Mouse (Mus musculus): ENCODE data around the gene Rnf207.

Rnf207 gene

GRCm38 (mm10) chr4:152328691-152329090 is 9.9 kb upstream of the Rnf207 start:
- DNase-seq (ENCODE audit: low spot score): no peak

DNA sequence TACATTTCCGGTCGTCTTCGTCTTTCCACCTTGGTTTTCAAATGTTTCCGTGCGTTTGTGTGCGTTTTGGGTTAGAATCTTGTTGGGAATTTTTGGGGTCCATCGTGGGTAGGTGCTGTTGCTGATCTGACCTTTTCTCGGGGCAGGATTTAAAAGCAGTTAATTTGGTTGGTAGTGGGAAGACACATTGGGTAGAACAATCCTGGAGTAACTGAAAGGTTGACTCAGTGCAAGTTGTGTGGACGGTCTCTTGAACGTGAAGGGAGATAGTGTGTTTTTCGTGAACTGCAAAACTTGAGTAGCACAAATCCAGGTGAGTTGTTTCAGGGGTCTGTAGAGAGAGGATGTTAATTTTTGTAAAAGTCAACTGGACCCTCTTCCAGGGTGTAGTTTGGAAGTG is 7.8 kb upstream of the Rnf207 start:
- no peak for DNase-seq (ENCODE audit: low spot score)

GRCm38 (mm10) chr4:152325574-152326411 is 7.0 kb upstream of the Rnf207 start, which contains the start of gene Rpl22:
Gene Rpl22 (plus strand): TSS chr4:152325742.
- peak; percentile 97 for DNase-seq (ENCODE audit: low spot score)

- no peak for DNase-seq (ENCODE audit: low spot score)
Measured at GRCm38 (mm10) chr4:152324641-152325562, 6.1 kb upstream of the Rnf207 start.

- no peak for DNase-seq (ENCODE audit: low spot score)
Measured at GRCm38 (mm10) chr4:152321464-152321863, 2.7 kb upstream of the Rnf207 start.

DNA sequence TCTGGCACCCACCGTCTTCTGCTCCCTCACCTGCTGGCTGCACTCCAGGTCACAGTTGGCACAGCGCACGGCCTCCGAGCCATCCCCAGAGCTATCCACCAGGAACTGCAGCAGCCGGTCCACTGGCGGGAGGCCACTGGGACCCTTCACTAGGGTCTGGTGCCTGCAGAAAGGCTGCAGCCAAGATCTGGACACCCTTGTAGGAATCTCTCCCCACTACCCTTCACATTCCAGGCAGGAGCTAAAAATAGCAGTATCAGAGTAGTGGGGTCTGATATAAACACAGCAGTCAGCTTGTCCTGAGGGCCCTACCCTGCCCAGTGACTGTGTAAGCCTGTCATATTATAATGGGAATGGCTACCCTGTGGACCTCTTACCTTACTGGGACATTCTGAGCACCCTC is 1.2 kb downstream of the Rnf207 start:
- DNase-seq (ENCODE audit: low spot score): no peak

DNA sequence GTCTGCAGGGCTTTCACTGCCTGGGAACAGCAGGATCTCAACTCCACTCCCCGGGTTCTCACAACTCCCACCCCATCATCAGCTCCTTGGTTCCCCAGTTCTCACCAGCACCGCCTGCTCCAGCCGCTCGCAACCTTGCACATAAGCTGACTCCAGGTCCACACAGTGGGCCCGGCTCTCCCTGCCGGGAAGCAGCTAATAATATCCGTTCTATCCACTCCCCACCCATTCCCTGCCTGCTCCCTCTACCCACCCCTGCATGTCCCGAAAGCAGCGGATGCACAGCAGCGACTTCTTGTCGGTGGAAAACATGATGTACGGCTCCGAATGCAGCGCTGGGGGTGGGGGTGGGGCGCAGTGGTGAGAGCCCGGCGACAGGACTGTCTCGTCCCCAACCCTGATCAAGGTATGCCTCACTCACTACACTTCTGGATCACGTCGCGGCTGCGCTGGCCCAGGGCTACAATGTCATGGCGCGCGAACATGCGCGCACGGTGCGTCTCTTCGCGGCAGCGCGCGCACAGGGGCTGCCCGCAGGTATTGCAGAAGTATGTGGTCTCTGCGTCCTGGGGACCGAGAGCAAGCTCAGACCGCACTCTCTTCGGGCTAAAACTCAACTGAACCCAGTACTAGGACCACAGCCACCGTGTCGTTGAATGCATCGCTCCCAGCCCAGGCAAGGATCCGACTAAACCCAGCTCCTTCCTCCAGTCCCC is 3.1 kb downstream of the Rnf207 start:
- no peak for DNase-seq (ENCODE audit: low spot score)

GRCm38 (mm10) chr4:152313934-152314333 is 4.9 kb downstream of the Rnf207 start:
- no peak for DNase-seq (ENCODE audit: low spot score)

- no peak for DNase-seq (ENCODE audit: low spot score)
Measured at GRCm38 (mm10) chr4:152313211-152313632, 5.6 kb downstream of the Rnf207 start.

GRCm38 (mm10) chr4:152312186-152312585 is 6.6 kb downstream of the Rnf207 start:
- no peak for DNase-seq (ENCODE audit: low spot score)

- DNase-seq (ENCODE audit: low spot score): no peak
Measured at GRCm38 (mm10) chr4:152307542-152307941, 11.3 kb downstream of the Rnf207 start.

DNA sequence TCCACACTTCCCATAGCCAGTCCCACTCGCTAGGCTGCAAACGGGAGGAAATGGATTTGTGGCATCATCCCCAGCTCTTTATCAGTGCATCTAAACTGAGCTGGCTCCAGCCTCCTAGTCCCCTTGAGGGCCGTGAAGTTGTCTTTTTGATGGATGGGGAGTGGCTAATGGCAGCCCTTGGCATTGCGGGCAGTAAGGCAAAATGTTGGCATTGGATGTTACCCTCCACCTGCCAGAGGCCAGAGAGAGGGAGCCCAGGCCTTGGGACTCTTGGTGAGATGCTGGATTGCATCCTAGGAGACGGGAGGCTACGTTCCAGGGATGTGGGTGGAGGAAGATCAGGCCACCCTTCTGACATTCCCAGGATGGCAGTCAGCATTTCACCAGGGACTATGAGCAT is 12.8 kb downstream of the Rnf207 start:
- DNase-seq (ENCODE audit: low spot score): no peak

DNA sequence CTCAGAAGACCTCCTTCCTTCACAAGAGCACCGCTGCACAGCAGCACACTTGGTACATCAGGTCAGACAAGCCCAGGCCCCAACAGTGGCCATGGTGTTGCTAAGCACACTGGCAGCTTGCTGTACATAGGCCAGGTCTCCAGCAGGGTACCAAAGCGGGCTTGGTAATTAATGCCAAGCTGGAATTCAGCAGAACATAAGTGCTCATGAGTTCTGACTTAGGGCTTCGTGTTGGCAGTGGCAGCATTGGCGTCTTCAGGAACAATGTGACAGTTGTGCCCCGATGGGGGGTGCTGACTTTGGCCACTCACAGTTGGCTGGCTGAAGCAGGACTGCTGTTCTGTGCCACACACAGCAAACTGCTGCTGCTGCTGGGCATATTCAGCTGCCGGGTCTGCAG is 14.1 kb downstream of the Rnf207 start:
- no peak for DNase-seq (ENCODE audit: low spot score)

DNA sequence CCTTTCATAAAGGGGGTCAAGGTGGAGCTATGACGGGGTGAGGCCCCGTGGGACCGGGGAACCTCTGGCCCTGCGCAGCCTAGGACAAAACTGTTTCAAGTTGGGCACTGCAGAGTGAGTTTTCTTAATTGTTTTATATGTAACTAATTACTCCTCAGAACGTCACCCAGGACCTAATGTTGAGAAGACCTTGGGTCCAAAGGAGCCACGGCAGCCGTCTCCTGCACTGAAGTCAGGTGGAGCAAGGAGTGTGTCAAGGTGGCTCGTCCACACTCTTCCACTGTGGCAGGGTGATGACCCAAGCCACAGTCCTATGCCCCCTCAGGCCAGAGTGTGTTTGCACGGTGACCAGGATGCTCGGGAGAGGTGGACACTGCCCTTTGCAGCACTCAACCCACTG is 15.6 kb downstream of the Rnf207 start:
- no peak for DNase-seq (ENCODE audit: low spot score)

GRCm38 (mm10) chr4:152302012-152302411 is 16.8 kb downstream of the Rnf207 start:
- no peak for DNase-seq (ENCODE audit: low spot score)

DNA sequence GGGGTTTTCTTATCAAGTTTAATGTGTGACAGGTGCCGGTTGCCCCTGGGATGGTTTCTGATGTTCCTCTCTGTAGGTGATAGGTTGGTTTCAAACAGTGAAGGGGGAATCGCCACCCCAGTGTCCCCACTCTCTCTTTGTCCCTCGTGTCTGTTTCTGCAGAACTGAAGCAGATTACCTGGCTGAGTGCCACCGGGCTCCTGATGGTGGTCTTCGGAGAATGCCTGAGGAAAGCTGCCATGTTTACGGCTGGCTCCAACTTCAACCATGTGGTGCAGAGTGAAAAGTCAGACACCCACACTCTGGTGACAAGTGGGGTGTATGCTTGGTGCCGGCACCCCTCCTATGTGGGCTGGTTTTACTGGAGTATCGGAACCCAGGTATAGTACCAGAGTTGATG is 18.4 kb downstream of the Rnf207 start:
- DNase-seq (ENCODE audit: low spot score): no peak

- no peak for DNase-seq (ENCODE audit: low spot score)
Measured at GRCm38 (mm10) chr4:152298836-152299235, 20.0 kb downstream of the Rnf207 start.

DNA sequence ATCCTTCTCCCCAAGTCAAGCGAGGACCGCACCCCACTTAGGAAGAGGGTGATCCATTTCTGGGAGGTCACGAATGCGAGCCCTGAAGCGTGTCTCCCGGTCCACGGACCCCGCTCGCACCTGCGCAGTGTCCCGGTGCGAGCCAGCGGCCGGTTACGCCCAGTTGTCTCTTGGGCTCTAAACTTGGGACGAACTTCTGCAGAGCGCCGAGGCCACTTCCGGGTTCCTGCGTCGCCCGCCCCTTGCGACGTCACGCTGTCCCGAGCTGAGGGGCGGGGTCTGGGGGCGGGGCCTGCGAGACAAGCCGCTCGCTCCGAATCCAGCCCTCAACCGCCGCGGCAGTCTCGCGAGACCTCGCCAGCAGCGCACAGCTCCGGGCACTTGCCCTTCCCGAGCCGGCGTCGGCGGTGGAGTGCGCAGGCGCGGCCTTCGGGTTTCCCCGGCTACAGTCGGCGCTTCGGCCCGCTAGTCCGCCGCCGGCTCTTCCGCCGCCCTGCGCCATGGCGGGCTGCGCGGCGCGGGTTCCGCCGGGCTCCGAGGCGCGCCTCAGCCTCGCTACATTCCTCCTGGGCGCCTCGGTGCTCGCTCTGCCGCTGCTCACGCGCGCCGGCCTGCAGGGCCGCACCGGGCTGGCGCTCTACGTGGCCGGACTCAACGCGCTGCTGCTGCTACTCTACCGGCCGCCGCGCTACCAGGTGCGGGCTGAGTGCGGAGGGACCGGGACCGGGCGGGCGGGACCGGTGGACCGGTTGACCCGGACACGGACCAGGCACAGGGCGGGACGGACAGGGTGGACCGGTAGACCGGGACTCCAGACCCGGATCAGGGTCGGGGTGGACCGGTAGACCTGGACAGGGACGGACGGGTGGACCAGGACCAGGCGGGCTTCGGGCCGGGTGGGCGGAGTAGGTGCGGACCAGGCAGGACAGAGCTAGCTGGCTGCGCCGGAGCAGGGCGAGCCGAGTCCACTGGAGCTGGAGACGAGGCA is 21.6 kb downstream of the Rnf207 start, which contains the start of gene Icmt:
Icmt (plus strand) TSS at position 354 of the 988 bp plus-strand sequence.
- DNase-seq (ENCODE audit: low spot score): peak; percentile 100

- DNase-seq (ENCODE audit: low spot score): no peak
Measured at GRCm38 (mm10) chr4:152296371-152296770, 22.4 kb downstream of the Rnf207 start.

DNA sequence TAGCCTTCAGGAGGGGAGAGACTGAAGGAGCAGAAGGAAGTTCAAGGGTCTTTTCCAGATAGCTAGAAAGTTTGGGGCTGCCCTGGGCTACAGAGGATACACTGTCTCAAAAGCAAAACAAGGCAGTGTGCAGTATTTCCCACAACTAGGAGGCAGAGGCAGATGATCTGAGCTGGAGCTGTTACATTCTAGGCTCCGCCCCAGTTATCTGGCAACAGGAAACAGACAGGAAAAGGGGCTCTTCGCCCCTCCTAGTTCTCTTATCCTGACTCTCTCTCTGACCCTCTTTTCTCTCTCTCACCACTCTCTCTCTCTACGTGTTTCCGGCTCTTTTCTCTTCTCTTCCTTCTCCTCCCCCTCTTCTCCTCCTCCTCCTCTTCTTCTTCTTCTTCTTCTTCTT is 22.9 kb downstream of the Rnf207 start:
- no peak for DNase-seq (ENCODE audit: low spot score)

All from testis, postnatal 14 days (tissue).